Mouse (Mus musculus) forebrain, embryonic 14.5 days (tissue): ENCODE results near the gene Tspan5. TPM values are rescaled to one million over a fixed set of nuclear protein-coding genes. Genes with fewer than 3 reads are reported as not detected.

Experiments used
- ATAC-seq: fragments of 200-750 bp; cut with Nextera tagmentation; 2 replicates; pipeline ENCODE4 v1.8.0; 2017; ENCODE audit warnings: mild to moderate bottlenecking, moderate library complexity
- DNase-seq: peaks from one replicate; pipeline ENCODE4 v3.0.0-alpha.2; 2015; ENCODE audit warnings: low spot score
- H3K27ac ChIP-seq: fragments of 300-500 bp; sonication (generic); 2 replicates; pipeline ENCODE4 v1.5.1; 2014; ENCODE audit warnings: low read depth, mild to moderate bottlenecking, control low read depth, low read length, moderate library complexity
- H3K27me3 ChIP-seq: fragments of 300-500 bp; sonication (generic); replicated peaks from 2 replicates; pipeline ENCODE4 v1.6.1; 2014; ENCODE audit warnings: low read length, control low read depth, mixed read lengths; ENCODE audit not compliant: control insufficient read depth, insufficient read depth
- H3K36me3 ChIP-seq: fragments of 300-500 bp; sonication (generic); 2 replicates; pipeline ENCODE4 v1.6.1; 2014; ENCODE audit warnings: low read length, control low read depth; ENCODE audit not compliant: control insufficient read depth, insufficient read depth
- H3K4me1 ChIP-seq: fragments of 300-500 bp; sonication (generic); 2 replicates; pipeline ENCODE4 v1.6.1; 2014; ENCODE audit warnings: antibody characterized with exemption, low read length, control low read depth; ENCODE audit not compliant: control insufficient read depth, insufficient read depth
- H3K4me2 ChIP-seq: fragments of 300-500 bp; sonication (generic); 2 replicates; pipeline ENCODE4 v1.6.1; 2014; ENCODE audit warnings: mild to moderate bottlenecking, control low read depth, low read length
- H3K4me3 ChIP-seq: fragments of 300-500 bp; sonication (generic); 2 replicates; pipeline ENCODE4 v1.5.1; 2014; ENCODE audit warnings: low read depth, low read length, control low read depth
- H3K9ac ChIP-seq: fragments of 300-500 bp; sonication (generic); 2 replicates; pipeline ENCODE4 v1.6.1; 2014; ENCODE audit warnings: mild to moderate bottlenecking, low read length, control low read depth, moderate library complexity
- H3K9me3 ChIP-seq: fragments of 300-500 bp; sonication (generic); replicated peaks from 2 replicates; pipeline ENCODE4 v1.6.1; 2016; ENCODE audit warnings: low read length, control low read depth, mixed read lengths; ENCODE audit not compliant: control insufficient read depth
- WGBS: fragments of 180-500 bp; shearing (Covaris S2); extraction: QIAGEN DNeasy Blood & Tissue Kit; methylation state at CpG from one replicate; pipeline ENCODE4 v1.1.7; 2014; 5-methylcytosine and 5-hydroxymethylcytosine counted together
- polyA plus RNA-seq: library from polyadenylated mRNA; unstranded; fragments of >200 nt; fragmentation: Nextera tagmentation; extraction: Ambion mirVana; gene quantifications from 2 replicates; pipeline ENCODE4 v1.2.1, GENCODE M21; 2014

The Tspan5 gene
- polyA plus RNA-seq, 1 experiment from 2014 or later: 82.3 TPM

DNA sequence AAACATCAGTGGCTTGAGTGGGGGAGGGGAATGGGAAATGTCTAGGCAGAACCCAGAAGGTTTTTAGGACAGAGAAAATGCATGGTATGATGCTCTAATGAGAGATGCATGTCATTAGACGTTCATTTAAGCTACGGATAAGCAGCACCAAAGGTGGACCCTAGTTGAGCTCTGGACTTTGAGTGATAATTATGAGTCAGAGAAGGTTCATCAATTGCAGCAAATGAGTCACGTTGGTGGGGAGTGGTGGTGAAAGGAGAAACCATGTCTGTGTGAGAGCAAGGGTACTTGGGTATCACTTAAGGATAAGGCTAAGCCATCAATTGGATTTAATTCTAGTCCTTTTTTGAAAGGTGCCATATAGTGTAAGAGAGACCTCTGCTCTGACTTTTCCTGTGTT, 1.7 kb upstream of the Tspan5 start:
- WGBS: 87% methylated on average over 3 of the region's 3 CpGs
- Histone ChIP-seq H3K27me3 (no peaks in the 10 kb centered on the region), H3K4me2 (no peak overlapping the region), H3K36me3 (no peaks in the 10 kb centered on the region), H3K9me3 (no peaks in the 10 kb centered on the region), H3K4me3 (no peak overlapping the region), H3K9ac (no peak overlapping the region), H3K4me1 (peaks cover 18% of the 10 kb centered on the region), H3K27ac (no peak overlapping the region)
- no peak for DNase-seq
- ATAC-seq: no peak

DNA sequence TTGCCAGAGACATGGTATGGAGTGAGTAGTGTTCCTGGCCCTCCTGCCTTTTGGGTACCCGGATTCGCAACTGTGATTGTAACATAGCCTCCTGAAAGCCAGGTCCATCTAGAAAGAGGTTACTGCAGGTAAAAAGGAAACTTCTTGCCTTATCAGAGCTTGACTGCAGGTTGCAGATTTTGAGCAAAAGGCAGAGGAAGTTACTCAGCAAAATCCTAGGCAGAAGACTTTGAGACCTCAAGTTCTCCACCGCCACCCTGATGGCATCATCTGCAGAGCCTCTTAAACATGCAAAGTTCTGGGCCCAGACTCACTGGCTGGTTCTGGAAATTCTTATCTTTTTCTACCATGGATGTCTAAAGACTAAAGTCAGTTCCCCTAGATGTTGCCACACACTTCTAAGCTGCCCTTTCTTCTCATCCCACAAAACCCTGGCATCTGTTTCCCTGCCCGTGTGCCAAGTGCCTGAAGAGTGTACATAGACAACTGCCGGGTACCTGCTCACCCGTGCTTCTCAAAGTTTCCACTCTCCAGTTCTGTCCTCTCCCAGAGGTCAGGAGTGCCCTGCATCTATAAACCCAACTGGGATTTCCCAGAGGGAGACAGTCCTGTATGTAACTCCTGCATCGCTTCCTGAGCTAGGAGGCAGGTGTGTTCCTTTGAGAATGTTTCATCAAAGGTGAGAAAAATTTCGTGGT, 1.0 kb upstream of the Tspan5 start:
- H3K27ac ChIP-seq: no peak overlapping the region

DNA sequence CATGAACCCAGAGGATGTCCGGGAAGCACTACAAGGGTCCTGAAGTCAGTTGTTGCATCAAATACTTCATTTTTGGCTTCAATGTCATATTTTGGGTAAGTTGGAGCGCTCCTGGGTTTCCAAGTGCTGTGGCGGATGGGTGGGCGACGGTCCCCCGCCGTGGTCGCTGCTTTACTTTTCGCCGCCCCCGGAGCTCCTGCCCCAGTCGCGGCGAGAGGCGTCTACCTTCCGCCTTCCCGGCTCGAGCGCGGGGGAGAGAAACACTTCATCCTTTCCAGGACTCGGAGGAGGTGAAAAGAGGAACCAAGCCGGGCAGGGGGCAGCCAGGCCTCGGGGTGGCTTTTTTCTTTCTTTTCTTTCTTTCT, 553 bp downstream of the Tspan5 start:
- peak overlapping the region; percentile 93 for H3K27ac ChIP-seq
- 0% methylated on average over 23 of the region's 23 CpGs for WGBS
- H3K36me3 ChIP-seq: no peaks in the 10 kb centered on the region

More for the DNA sequence above, 1.0 kb upstream of the Tspan5 start:
- Histone ChIP-seq H3K36me3 (no peaks in the 10 kb centered on the region), H3K27me3 (no peaks in the 10 kb centered on the region), H3K9ac (no peak overlapping the region), H3K4me1 (peaks cover 21% of the 10 kb centered on the region), H3K4me3 (peak overlapping the region; percentile 84), H3K9me3 (no peaks in the 10 kb centered on the region), H3K4me2 (peak overlapping the region; percentile 83)
- WGBS: 67% methylated on average over 8 of the region's 8 CpGs
- ATAC-seq (no peak), DNase-seq (no peak)

DNA sequence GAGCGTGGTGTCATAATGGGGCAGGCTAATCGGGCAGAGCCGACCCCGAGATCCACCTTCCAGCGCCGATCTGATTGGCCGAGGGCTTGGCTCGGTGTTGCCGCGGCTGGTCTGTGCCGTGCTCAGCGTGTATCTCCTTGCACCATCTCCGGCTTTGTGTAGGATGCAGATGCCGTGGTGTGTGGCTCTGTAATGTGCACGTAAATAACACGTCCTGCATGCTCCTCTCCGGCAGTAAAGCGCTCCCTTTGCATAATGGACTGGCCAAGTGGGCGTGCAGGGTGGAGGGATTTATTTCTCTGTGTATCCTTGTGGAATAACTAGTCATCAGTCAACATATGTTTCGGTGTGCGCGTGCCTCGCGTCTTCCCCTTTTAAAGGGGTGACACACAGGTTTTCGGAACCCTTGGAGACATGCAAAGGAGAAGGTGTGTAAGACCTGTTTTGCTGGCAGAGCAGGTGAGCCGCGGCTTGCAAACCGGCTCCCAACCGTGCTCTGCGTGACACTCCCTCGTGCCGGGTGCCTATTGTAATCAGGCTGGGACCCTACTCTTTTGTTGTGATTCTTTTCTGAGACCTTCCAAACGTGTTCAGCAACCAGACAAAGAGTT, 1.2 kb downstream of the Tspan5 start:
- Histone ChIP-seq H3K27me3 (no peaks in the 10 kb centered on the region), H3K4me2 (peak overlapping the region; percentile 83), H3K36me3 (no peaks in the 10 kb centered on the region), H3K4me1 (peaks cover 24% of the 10 kb centered on the region), H3K9ac (peak overlapping the region; percentile 89), H3K27ac (peak overlapping the region; percentile 93), H3K4me3 (peak overlapping the region; percentile 84), H3K9me3 (no peaks in the 10 kb centered on the region)
- DNase-seq (peak; percentile 88), ATAC-seq (peak; percentile 76)
- WGBS: under 1% methylated on average over 33 of the region's 33 CpGs

More for the DNA sequence above, 553 bp downstream of the Tspan5 start:
- DNase-seq (peak; percentile 51), ATAC-seq (peak; percentile 37)
- Histone ChIP-seq H3K27me3 (no peaks in the 10 kb centered on the region), H3K4me3 (peak overlapping the region; percentile 84), H3K9me3 (no peaks in the 10 kb centered on the region), H3K4me2 (peak overlapping the region; percentile 83), H3K9ac (peak overlapping the region; percentile 89), H3K4me1 (peaks cover 24% of the 10 kb centered on the region)

DNA sequence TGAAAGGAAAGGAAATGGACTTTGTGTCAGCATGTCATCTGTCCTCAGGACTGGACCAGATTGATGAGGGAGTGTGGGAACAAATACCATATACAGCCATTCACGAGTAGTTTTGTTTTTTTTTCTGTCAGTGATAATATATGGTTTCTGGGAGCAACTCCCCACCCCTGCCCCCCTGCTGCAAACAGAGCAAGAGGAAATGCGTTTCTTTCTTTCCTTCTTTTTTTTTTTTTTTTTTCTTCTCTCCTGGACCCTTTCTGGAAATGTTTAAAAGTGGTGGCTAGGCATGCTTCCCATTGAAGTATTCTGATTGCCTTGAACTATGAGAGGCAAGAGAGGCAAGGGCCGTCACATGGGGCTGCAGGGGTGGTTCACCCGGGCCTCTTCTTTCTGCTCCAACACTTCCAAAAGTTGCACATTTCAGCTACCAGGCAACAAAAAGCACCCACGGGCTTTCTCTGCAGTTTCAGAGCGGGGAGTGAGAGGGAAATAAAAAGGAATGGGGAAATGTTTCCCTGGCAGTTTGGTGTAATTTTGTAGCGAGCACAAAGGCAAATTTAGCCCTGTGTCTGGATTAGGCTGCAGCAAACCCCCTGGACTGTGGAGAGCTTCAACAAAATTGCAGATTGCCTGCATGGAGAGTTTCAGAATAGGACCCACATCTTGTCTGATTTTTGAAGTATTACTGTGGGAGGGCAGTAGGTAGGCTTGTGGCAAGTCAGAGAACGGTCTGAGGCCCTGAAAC, 2.2 kb downstream of the Tspan5 start:
- H3K4me3 ChIP-seq: peak overlapping the region; percentile 84
- no peaks in the 10 kb centered on the region for H3K9me3 ChIP-seq
- no peak overlapping the region for H3K27ac ChIP-seq
- WGBS: 22% methylated on average over 8 of the region's 8 CpGs
- peak overlapping the region; percentile 83 for H3K4me2 ChIP-seq
- DNase-seq (no peak), ATAC-seq (no peak)
- H3K36me3 ChIP-seq: no peaks in the 10 kb centered on the region
- peaks cover 24% of the 10 kb centered on the region for H3K4me1 ChIP-seq
- peak overlapping the region; percentile 89 for H3K9ac ChIP-seq
- no peaks in the 10 kb centered on the region for H3K27me3 ChIP-seq

DNA sequence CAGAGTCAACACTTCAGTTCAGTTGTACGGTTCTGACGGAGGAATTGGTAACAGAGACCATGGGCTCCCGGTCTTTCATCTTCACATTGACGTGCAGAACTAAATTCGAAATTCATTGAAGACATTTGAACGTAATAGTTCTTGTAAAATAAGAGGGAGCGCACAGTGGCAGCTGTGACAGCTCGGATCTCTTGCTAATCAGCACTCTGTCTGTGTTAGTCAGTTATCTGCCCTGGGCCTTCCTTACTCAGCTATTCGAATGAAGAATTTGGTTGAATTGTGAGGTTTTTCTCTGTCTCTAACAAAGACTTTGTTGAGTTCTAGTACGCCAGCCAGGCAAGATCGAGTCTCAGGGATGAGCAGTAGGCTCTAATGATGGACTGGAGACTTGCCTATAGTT, 3.1 kb downstream of the Tspan5 start:
- WGBS: 79% methylated on average over 11 of the region's 11 CpGs
- Histone ChIP-seq H3K27me3 (no peaks in the 10 kb centered on the region), H3K9me3 (no peaks in the 10 kb centered on the region), H3K36me3 (no peaks in the 10 kb centered on the region), H3K27ac (no peak overlapping the region), H3K4me1 (peaks cover 24% of the 10 kb centered on the region), H3K9ac (no peak overlapping the region), H3K4me3 (no peak overlapping the region), H3K4me2 (peak overlapping the region; percentile 83; the same call in 1 of the 2 replicates)
- DNase-seq (no peak), ATAC-seq (no peak)

DNA sequence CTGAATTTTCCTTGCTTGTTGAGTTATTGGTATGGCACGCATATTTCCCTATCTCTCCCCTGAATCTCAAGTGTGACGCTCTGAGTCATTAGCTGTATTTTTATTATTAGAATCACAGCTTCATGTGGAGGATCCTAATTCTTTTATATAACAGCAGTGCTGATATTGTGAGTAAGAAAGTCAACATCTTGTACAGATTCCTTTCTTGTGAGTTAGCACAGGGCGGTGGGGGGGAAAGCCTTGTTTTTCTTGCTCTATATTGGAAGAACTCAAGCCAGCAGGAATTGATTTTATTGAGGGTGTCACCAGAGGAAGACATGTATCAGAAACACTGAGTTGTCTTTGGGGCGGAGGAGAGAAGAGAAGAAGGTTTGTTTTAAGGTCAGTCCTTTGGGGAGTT, 3.6 kb downstream of the Tspan5 start:
- ATAC-seq (no peak), DNase-seq (no peak)
- Histone ChIP-seq H3K9me3 (no peaks in the 10 kb centered on the region), H3K4me3 (no peak overlapping the region), H3K9ac (no peak overlapping the region), H3K4me1 (peaks cover 24% of the 10 kb centered on the region), H3K4me2 (no peak overlapping the region), H3K27ac (no peak overlapping the region), H3K36me3 (no peaks in the 10 kb centered on the region), H3K27me3 (no peaks in the 10 kb centered on the region)
- 91% methylated on average over 4 of the region's 4 CpGs for WGBS

DNA sequence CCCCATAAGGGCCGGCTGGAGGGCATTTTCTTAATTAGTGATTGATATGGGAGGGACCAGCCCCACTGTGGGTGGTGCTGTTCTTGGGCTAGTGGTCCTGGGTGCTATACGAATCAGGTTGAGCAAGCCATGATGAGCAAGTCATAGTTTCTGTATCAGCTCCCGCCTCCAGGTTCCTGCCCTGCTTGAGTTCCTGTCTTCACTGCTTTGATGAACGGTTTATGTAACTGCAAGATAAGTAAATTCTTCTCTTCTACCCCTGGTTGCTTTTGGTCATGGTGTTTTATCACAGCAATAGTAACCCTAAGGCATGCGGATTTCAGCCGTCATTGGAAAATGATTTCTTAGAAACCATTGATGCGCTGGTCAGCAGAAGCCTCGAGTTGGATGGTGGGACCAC, 4.6 kb downstream of the Tspan5 start:
- no peak overlapping the region for H3K27ac ChIP-seq
- H3K4me1 ChIP-seq: peaks cover 19% of the 10 kb centered on the region
- no peaks in the 10 kb centered on the region for H3K27me3 ChIP-seq
- no peaks in the 10 kb centered on the region for H3K36me3 ChIP-seq
- no peak overlapping the region for H3K4me3 ChIP-seq
- no peaks in the 10 kb centered on the region for H3K9me3 ChIP-seq
- 94% methylated on average over 8 of the region's 8 CpGs for WGBS
- no peak for DNase-seq
- no peak overlapping the region for H3K9ac ChIP-seq
- no peak for ATAC-seq
- H3K4me2 ChIP-seq: no peak overlapping the region

DNA sequence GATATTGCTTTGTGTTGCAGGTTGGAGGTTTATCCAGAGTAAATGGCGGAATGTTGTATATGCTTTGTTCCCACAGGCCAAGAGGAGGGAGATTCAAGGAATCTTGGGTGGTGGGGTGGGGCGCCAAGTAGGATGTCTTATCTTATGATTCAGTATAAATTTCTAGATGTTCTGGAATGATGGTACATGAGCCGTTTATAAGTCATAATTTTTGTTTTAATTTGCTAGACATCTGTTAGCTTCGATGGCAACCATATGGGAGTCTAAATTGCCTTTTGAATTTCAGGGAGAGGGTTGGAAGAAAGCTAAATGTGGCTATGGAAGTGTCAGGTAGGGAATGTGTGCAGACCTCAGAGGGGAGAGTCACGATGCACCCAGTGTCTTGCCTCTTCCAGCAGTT, 5.0 kb downstream of the Tspan5 start:
- Histone ChIP-seq H3K4me2 (no peak overlapping the region), H3K36me3 (no peaks in the 10 kb centered on the region), H3K4me3 (no peak overlapping the region), H3K9me3 (no peaks in the 10 kb centered on the region), H3K4me1 (peaks cover 20% of the 10 kb centered on the region), H3K27me3 (no peaks in the 10 kb centered on the region), H3K27ac (no peak overlapping the region), H3K9ac (no peak overlapping the region)
- DNase-seq (no peak), ATAC-seq (no peak)
- WGBS: 79% methylated on average over 5 of the region's 5 CpGs
